Mouse (Mus musculus) embryonic facial prominence, embryonic 13.5 days (tissue): ENCODE data around the gene Eid3. TPM values are rescaled to one million over a fixed set of nuclear protein-coding genes. Genes with fewer than 3 reads are reported as not detected.

Experiments
- ATAC-seq: fragments of 200-750 bp; cut with Nextera tagmentation; 2 replicates; pipeline ENCODE4 v1.8.0; 2017; ENCODE audit warnings: low read depth; ENCODE audit not compliant: insufficient number of reproducible peaks, insufficient read depth, low FRiP score, low TSS enrichment
- H3K27ac ChIP-seq: fragments of 300-500 bp; sonication (generic); 2 replicates; pipeline ENCODE4 v1.5.1; 2015; ENCODE audit warnings: moderate library complexity, mild to moderate bottlenecking, inconsistent platforms
- H3K27me3 ChIP-seq: fragments of 300-500 bp; sonication (generic); 2 replicates; pipeline ENCODE4 v1.6.1; 2015; ENCODE audit warnings: mild to moderate bottlenecking, inconsistent platforms
- H3K36me3 ChIP-seq: fragments of 300-500 bp; sonication (generic); 2 replicates; pipeline ENCODE4 v1.6.1; 2015; ENCODE audit warnings: mild to moderate bottlenecking, inconsistent platforms
- H3K4me1 ChIP-seq: fragments of 300-500 bp; sonication (generic); 2 replicates; pipeline ENCODE4 v1.6.1; 2015; ENCODE audit warnings: inconsistent platforms
- H3K4me2 ChIP-seq: fragments of 300-500 bp; sonication (generic); 2 replicates; pipeline ENCODE4 v1.6.1; 2015; ENCODE audit warnings: moderate library complexity, mild to moderate bottlenecking, inconsistent platforms
- H3K4me3 ChIP-seq: fragments of 300-500 bp; sonication (generic); 2 replicates; pipeline ENCODE4 v1.5.1; 2015; ENCODE audit warnings: mild to moderate bottlenecking, inconsistent platforms
- H3K9ac ChIP-seq: fragments of 300-500 bp; sonication (generic); 2 replicates; pipeline ENCODE4 v1.6.1; 2015; ENCODE audit warnings: mild to moderate bottlenecking, inconsistent platforms
- H3K9me3 ChIP-seq: fragments of 300-500 bp; sonication (generic); 2 replicates; pipeline ENCODE4 v1.6.1; 2016; ENCODE audit warnings: inconsistent platforms
- WGBS: fragments of 180-500 bp; shearing (Covaris S2); methylation state at CpG from one replicate; pipeline ENCODE4 v1.1.7; 2015; ENCODE audit warnings: mixed read lengths; 5-methylcytosine and 5-hydroxymethylcytosine counted together
- polyA plus RNA-seq: library from polyadenylated mRNA; unstranded; fragments of >200 nt; fragmentation: Nextera tagmentation; extraction: Ambion mirVana; gene quantifications from 2 replicates; pipeline ENCODE4 v1.2.1, GENCODE M21; 2015

Eid3 gene
- polyA plus RNA-seq, 1 experiment from 2014 or later, result 0.67 TPM

GRCm38 (mm10) chr10:82913772-82914171, 47.3 kb downstream of the Eid3 start:
- Histone ChIP-seq H3K27me3 (peaks cover 7% of the 10 kb centered on the region), H3K9ac (no peak overlapping the region), H3K4me1 (peaks cover 6% of the 10 kb centered on the region), H3K27ac (no peak overlapping the region), H3K4me2 (no peak overlapping the region), H3K36me3 (no peaks in the 10 kb centered on the region), H3K9me3 (no peaks in the 10 kb centered on the region), H3K4me3 (no peak overlapping the region)
- ATAC-seq, result no peak
- 82% methylated on average over 6 of the region's 6 CpGs for WGBS

Other genes starting within 250 kb of the Eid3 start
- 39.7 and 43.2 TPM in 2 replicates for gene 1190007I07Rik, start 243.4 kb upstream of the Eid3 start, polyA plus RNA-seq
- gene Tdg, start 236.8 kb upstream of the Eid3 start, polyA plus RNA-seq, result 153 and 156 TPM in 2 replicates
- gene Glt8d2, start 176.0 kb upstream of the Eid3 start, polyA plus RNA-seq, result 14.4 and 15.3 TPM in 2 replicates
- gene Hcfc2, start 170.5 kb upstream of the Eid3 start, polyA plus RNA-seq, result 44.5 and 45.5 TPM in 2 replicates
- 57.3 and 65.6 TPM in 2 replicates for gene Nfyb, start 102.5 kb upstream of the Eid3 start, polyA plus RNA-seq
- 99.4 and 99.8 TPM in 2 replicates for gene Txnrd1, start 32.7 kb upstream of the Eid3 start, polyA plus RNA-seq
- gene Chst11, start 118.9 kb downstream of the Eid3 start, polyA plus RNA-seq, result 2.6 and 3.6 TPM in 2 replicates